Mouse (Mus musculus): ENCODE data around the gene Plxdc1. TPM values are rescaled to one million over a fixed set of nuclear protein-coding genes. Genes with fewer than 3 reads are reported as not detected.

Plxdc1 gene
- polyA plus RNA-seq, 1 experiment from 2014 or later, result 0.34 TPM

- Histone ChIP-seq H3K4me1 (peaks cover 12% of the 10 kb centered on the region; the same call in 1 of the 2 replicates), H3K27ac (replicated peaks) (no peak overlapping the region), H3K4me2 (replicated peaks) (no peak overlapping the region), H3K27me3 (no peaks in the 10 kb centered on the region), H3K9me3 (no peaks in the 10 kb centered on the region), H3K36me3 (no peaks in the 10 kb centered on the region), H3K9ac (replicated peaks) (no peak overlapping the region), H3K4me3 (no peak overlapping the region)
- 86% methylated on average over 1 of the region's 1 CpGs for WGBS
- no peak for ATAC-seq (ENCODE audit: low FRiP score, low read depth)
Observed at GRCm38 (mm10) chr11:97960907-97961306, 25.3 kb downstream of the Plxdc1 start.

DNA sequence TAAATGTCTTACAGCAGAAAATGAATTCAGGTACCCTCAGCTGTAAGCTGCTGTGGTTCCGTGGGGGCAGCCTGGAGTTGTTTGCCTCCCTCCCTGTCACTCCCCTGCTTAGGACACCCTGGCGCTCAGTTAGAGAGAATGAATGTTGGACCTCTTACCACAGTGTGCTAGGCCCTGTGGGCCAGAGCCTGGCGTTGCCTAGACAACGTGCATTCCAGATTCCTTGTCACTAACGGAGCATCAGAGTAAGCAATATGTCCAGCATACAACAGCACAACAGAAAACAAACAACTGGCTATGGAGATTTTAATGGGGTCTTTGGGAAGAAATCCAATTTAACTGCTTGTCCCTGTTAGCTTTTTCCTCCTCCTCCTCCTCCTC is 27.0 kb downstream of the Plxdc1 start:
- H3K4me1 ChIP-seq, result peaks cover 23% of the 10 kb centered on the region; the same call in 1 of the 2 replicates
- no peaks in the 10 kb centered on the region for H3K36me3 ChIP-seq
- WGBS, result 54% methylated on average over 5 of the region's 5 CpGs
- H3K27ac ChIP-seq (replicated peaks), result no peak overlapping the region; the same call in 1 of the 2 replicates
- no peak overlapping the region for H3K4me3 ChIP-seq
- no peak overlapping the region for H3K4me2 ChIP-seq (replicated peaks)
- ATAC-seq (ENCODE audit: low FRiP score, low read depth), result no peak
- no peaks in the 10 kb centered on the region for H3K9me3 ChIP-seq
- no peak overlapping the region for H3K9ac ChIP-seq (replicated peaks)
- H3K27me3 ChIP-seq, result no peaks in the 10 kb centered on the region

- Histone ChIP-seq H3K4me3 (no peak overlapping the region), H3K36me3 (no peaks in the 10 kb centered on the region), H3K9ac (replicated peaks) (no peak overlapping the region), H3K27ac (replicated peaks) (no peak overlapping the region; the same call in 1 of the 2 replicates), H3K4me2 (replicated peaks) (no peak overlapping the region), H3K27me3 (no peaks in the 10 kb centered on the region), H3K4me1 (peaks cover 23% of the 10 kb centered on the region; the same call in 1 of the 2 replicates), H3K9me3 (no peaks in the 10 kb centered on the region)
- no peak for ATAC-seq (ENCODE audit: low FRiP score, low read depth)
- WGBS, result 87% methylated on average over 7 of the region's 7 CpGs
Observed at GRCm38 (mm10) chr11:97958641-97959299, 27.5 kb downstream of the Plxdc1 start.

- Histone ChIP-seq H3K36me3 (no peaks in the 10 kb centered on the region), H3K4me1 (peaks cover 23% of the 10 kb centered on the region; the same call in 1 of the 2 replicates), H3K27me3 (no peaks in the 10 kb centered on the region), H3K27ac (replicated peaks) (no peak overlapping the region), H3K9ac (replicated peaks) (no peak overlapping the region), H3K4me3 (no peak overlapping the region), H3K4me2 (replicated peaks) (no peak overlapping the region), H3K9me3 (no peaks in the 10 kb centered on the region)
- 58% methylated on average over 6 of the region's 6 CpGs for WGBS
- no peak for ATAC-seq (ENCODE audit: low FRiP score, low read depth)
Observed at GRCm38 (mm10) chr11:97956905-97957560, 29.2 kb downstream of the Plxdc1 start.

DNA sequence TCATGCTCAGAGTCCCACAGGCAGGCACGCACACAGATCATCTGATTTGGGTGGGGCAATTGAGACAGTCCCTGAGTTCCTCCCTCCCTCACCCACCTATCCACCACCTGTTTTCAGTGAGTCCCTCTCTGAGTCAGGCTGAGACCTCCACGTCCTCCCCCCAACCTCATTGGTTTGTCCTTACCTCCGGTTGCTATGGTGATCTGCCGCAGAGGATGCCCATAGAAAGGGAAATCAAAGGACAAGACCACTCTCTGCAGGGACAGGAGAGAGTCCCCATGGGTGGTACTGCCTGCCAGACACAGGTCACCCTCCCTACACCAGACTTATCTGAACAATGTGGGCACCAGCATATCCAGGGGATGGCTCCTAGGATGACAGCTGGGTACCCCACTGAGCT is 30.3 kb downstream of the Plxdc1 start:
- H3K9me3 ChIP-seq, result no peaks in the 10 kb centered on the region
- H3K4me2 ChIP-seq (replicated peaks), result no peak overlapping the region
- H3K9ac ChIP-seq (replicated peaks), result no peak overlapping the region
- H3K36me3 ChIP-seq, result no peaks in the 10 kb centered on the region
- no peak overlapping the region for H3K27ac ChIP-seq (replicated peaks)
- 42% methylated on average over 4 of the region's 4 CpGs for WGBS
- H3K4me1 ChIP-seq, result peaks cover 23% of the 10 kb centered on the region; the same call in 1 of the 2 replicates
- no peak overlapping the region for H3K4me3 ChIP-seq
- no peaks in the 10 kb centered on the region for H3K27me3 ChIP-seq
- no peak for ATAC-seq (ENCODE audit: low FRiP score, low read depth)

- H3K4me1 ChIP-seq, result peaks cover 27% of the 10 kb centered on the region
- no peak overlapping the region for H3K27ac ChIP-seq (replicated peaks)
- no peak overlapping the region for H3K4me3 ChIP-seq
- H3K36me3 ChIP-seq, result no peaks in the 10 kb centered on the region
- ATAC-seq (ENCODE audit: low FRiP score, low read depth), result no peak
- no peak overlapping the region for H3K4me2 ChIP-seq (replicated peaks)
- WGBS, result 90% methylated on average over 9 of the region's 9 CpGs
- H3K9me3 ChIP-seq, result no peaks in the 10 kb centered on the region
- no peaks in the 10 kb centered on the region for H3K27me3 ChIP-seq
- no peak overlapping the region for H3K9ac ChIP-seq (replicated peaks)
Observed at GRCm38 (mm10) chr11:97955146-97955902, 30.9 kb downstream of the Plxdc1 start.

GRCm38 (mm10) chr11:97954469-97955141 is 31.6 kb downstream of the Plxdc1 start:
- Histone ChIP-seq H3K27ac (replicated peaks) (no peak overlapping the region), H3K4me3 (no peak overlapping the region), H3K9ac (replicated peaks) (no peak overlapping the region), H3K4me2 (replicated peaks) (no peak overlapping the region), H3K36me3 (no peaks in the 10 kb centered on the region), H3K4me1 (peaks cover 34% of the 10 kb centered on the region), H3K27me3 (no peaks in the 10 kb centered on the region), H3K9me3 (no peaks in the 10 kb centered on the region)
- no peak for ATAC-seq (ENCODE audit: low FRiP score, low read depth)
- 81% methylated on average over 14 of the region's 14 CpGs for WGBS

- no peaks in the 10 kb centered on the region for H3K36me3 ChIP-seq
- no peak overlapping the region for H3K27ac ChIP-seq (replicated peaks)
- no peaks in the 10 kb centered on the region; the same call in 1 of the 2 replicates for H3K27me3 ChIP-seq
- ATAC-seq (ENCODE audit: low FRiP score, low read depth), result no peak
- H3K4me1 ChIP-seq, result peaks cover 33% of the 10 kb centered on the region
- H3K4me3 ChIP-seq, result no peak overlapping the region
- H3K9me3 ChIP-seq, result no peaks in the 10 kb centered on the region
- 98% methylated on average over 6 of the region's 6 CpGs for WGBS
- no peak overlapping the region for H3K9ac ChIP-seq (replicated peaks)
- no peak overlapping the region for H3K4me2 ChIP-seq (replicated peaks)
Observed at GRCm38 (mm10) chr11:97953939-97954275, 32.3 kb downstream of the Plxdc1 start.

GRCm38 (mm10) chr11:97953179-97953938 is 32.9 kb downstream of the Plxdc1 start:
- Histone ChIP-seq H3K9ac (replicated peaks) (no peak overlapping the region), H3K27me3 (no peaks in the 10 kb centered on the region; the same call in 1 of the 2 replicates), H3K9me3 (no peaks in the 10 kb centered on the region), H3K36me3 (no peaks in the 10 kb centered on the region), H3K4me3 (no peak overlapping the region), H3K4me2 (replicated peaks) (no peak overlapping the region), H3K4me1 (peaks cover 32% of the 10 kb centered on the region), H3K27ac (replicated peaks) (no peak overlapping the region)
- ATAC-seq (ENCODE audit: low FRiP score, low read depth), result no peak
- WGBS, result 80% methylated on average over 16 of the region's 16 CpGs

- no peaks in the 10 kb centered on the region for H3K9me3 ChIP-seq
- H3K27ac ChIP-seq (replicated peaks), result no peak overlapping the region
- no peak overlapping the region for H3K9ac ChIP-seq (replicated peaks)
- ATAC-seq (ENCODE audit: low FRiP score, low read depth), result no peak
- H3K4me1 ChIP-seq, result peaks cover 32% of the 10 kb centered on the region
- no peak overlapping the region for H3K4me3 ChIP-seq
- no peaks in the 10 kb centered on the region; the same call in 1 of the 2 replicates for H3K27me3 ChIP-seq
- H3K4me2 ChIP-seq (replicated peaks), result no peak overlapping the region
- WGBS, result 81% methylated on average over 1 of the region's 1 CpGs
- no peaks in the 10 kb centered on the region for H3K36me3 ChIP-seq
Observed at GRCm38 (mm10) chr11:97952367-97953006, 33.8 kb downstream of the Plxdc1 start.

Measured in midbrain, embryonic 12.5 days (tissue).